In genomic region chr2:118716677-118717076, GRCm38 (mm10) we compare ENCODE assay signal across 20 mouse cellular contexts. TPM values are rescaled to one million over a fixed set of nuclear protein-coding genes. Genes with fewer than 3 reads are reported as not detected.
DNase-seq lines count a peak whose midpoint lies in the region; ATAC-seq and TF ChIP-seq lines count a peak whose summit lies in the region.
"Had no signal": no experiment of that assay in that cellular context is flagged by ENCODE, and none has a peak within 500 bp of the region (broad histone marks: within the 10 kb centered on the region; RNA-seq: fewer than 3 reads in every experiment).

No protein-coding gene starts in this region.

- H3K9ac ChIP-seq in heart, embryonic 15.5 days: 0 out of 2 replicates have a peak overlapping the region, but pooled peaks have one; percentile 20
- no peak overlapping the region for H3K9ac ChIP-seq in hindbrain, embryonic 16.5 days (ENCODE audit: low read depth, low read length)
- H3K9ac ChIP-seq: forebrain, postnatal 0 days; limb, embryonic 12.5 days; liver, embryonic 14.5 days; neural tube, embryonic 13.5 days had no signal

- peak overlapping the region; percentile 6; the same call in 1 of the 2 replicates for H3K4me2 ChIP-seq in heart, embryonic 15.5 days
- no peak overlapping the region for H3K4me2 ChIP-seq in hindbrain, embryonic 16.5 days (ENCODE audit: low read length)
- H3K4me2 ChIP-seq: limb, embryonic 12.5 days; neural tube, embryonic 13.5 days had no signal

- intact Hi-C loops in left cerebral cortex, adult 2 months (cut with DNase I): no loop called here

- peak; percentile 28 to 39 for DNase-seq in cerebellum, postnatal 25 days
- DNase-seq in cerebellum, adult 11-12 months: no peak
- peak; percentile 11 for DNase-seq in urinary bladder, adult 2 months (ENCODE audit: low spot score)
- DNase-seq in urinary bladder, postnatal 4 days (ENCODE audit: low spot score in 2 of 2): no peak
- no peak for DNase-seq in left cerebral cortex, adult 2 months (ENCODE audit: extremely low spot score in 1 of 2, low spot score in 2 of 2)
- DNase-seq: B cell, adult 2 months; cerebellum, adult 9-11 months; forebrain, postnatal 0 days; kidney, adult 9 months; lung, postnatal 10 days; thymus, postnatal 4 days had no signal

- H3K27me3 ChIP-seq in heart, embryonic 15.5 days: peaks cover 13% of the 10 kb centered on the region
- peaks cover 10% of the 10 kb centered on the region for H3K27me3 ChIP-seq in hindbrain, embryonic 16.5 days (replicated peaks; ENCODE audit: control insufficient read depth, insufficient read depth, low read length)

- H3K36me3 ChIP-seq in heart, embryonic 15.5 days: no peaks in the 10 kb centered on the region
- no peaks in the 10 kb centered on the region for H3K36me3 ChIP-seq in hindbrain, embryonic 16.5 days (ENCODE audit: control insufficient read depth, insufficient read depth, low read length)
- H3K36me3 ChIP-seq: limb, embryonic 12.5 days; neural tube, embryonic 13.5 days had no signal

- H3K9me3 ChIP-seq in heart, embryonic 15.5 days (replicated peaks): no peaks in the 10 kb centered on the region
- no peaks in the 10 kb centered on the region for H3K9me3 ChIP-seq in hindbrain, embryonic 16.5 days (ENCODE audit: control insufficient read depth, low read length)
- H3K9me3 ChIP-seq: limb, embryonic 12.5 days; neural tube, embryonic 13.5 days had no signal

- peaks cover 39% of the 10 kb centered on the region for H3K4me1 ChIP-seq in heart, embryonic 15.5 days (replicated peaks)
- peaks cover 4% of the 10 kb centered on the region for H3K4me1 ChIP-seq in hindbrain, embryonic 16.5 days (ENCODE audit: control insufficient read depth, insufficient read depth, low read depth, low read length)

- 31% methylated on average over 5 of the region's 5 CpGs for WGBS in heart, embryonic 15.5 days
- whole genome bisulfite sequencing in hindbrain, embryonic 16.5 days: 87% methylated on average over 5 of the region's 5 CpGs

- H3K27ac ChIP-seq in heart, embryonic 15.5 days: peak overlapping the region; percentile 96
- H3K27ac ChIP-seq in left cerebral cortex, adult 2 months: no peak overlapping the region
- H3K27ac ChIP-seq in hindbrain, embryonic 16.5 days (ENCODE audit: low read depth, low read length): no peak overlapping the region
- H3K27ac ChIP-seq: limb, embryonic 12.5 days; liver, embryonic 14.5 days; neural tube, embryonic 13.5 days had no signal

- ATAC-seq in heart, embryonic 15.5 days (replicated peaks; ENCODE audit: insufficient number of reproducible peaks, insufficient read depth, low FRiP score, low read depth): peak; percentile 93
- ATAC-seq in erythroid progenitor cell, adult 5-6 weeks (replicated peaks; ENCODE audit: low FRiP score, poor library complexity, severe bottlenecking): no peak
- no peak for ATAC-seq in hindbrain, embryonic 16.5 days
- ATAC-seq: forebrain, postnatal 0 days had no signal

- no peak for TF ChIP-seq CTCF in left cerebral cortex, adult 2 months (IDR thresholded peaks at IDR 0.05)

- H3K4me3 ChIP-seq in heart, embryonic 15.5 days: no peak overlapping the region
- H3K4me3 ChIP-seq in left cerebral cortex, adult 2 months: no peak overlapping the region
- no peak overlapping the region for H3K4me3 ChIP-seq in hindbrain, embryonic 16.5 days (ENCODE audit: low read length)
- H3K4me3 ChIP-seq: erythroblast, embryonic 14.5 days; limb, embryonic 12.5 days; neural tube, embryonic 13.5 days had no signal

RNA-seq across cellular contexts. Expression of gene Plcb2, which starts 11.6 kb away (rescaled TPM):
- 2.6 and 3.0 TPM in 2 replicates for polyA plus RNA-seq in urinary bladder, adult 2 months (2012; rRNA removed)
- 3.2 and 3.8 TPM in 2 replicates for polyA plus RNA-seq in heart, embryonic 15.5 days (2015; fragmentation: Nextera tagmentation; extraction: Ambion mirVana)
- total RNA-seq in erythroid progenitor cell, adult 5-6 weeks (2015; ENCODE audit: low replicate concordance): 14.3 and 18.4 TPM in 2 replicates
- total RNA-seq in erythroid progenitor cell, adult 5-6 weeks (2017; ENCODE audit: low replicate concordance): 9.8 and 12.3 TPM in 2 replicates
- 1 to 10 TPM; 2.3 to 3.2 TPM for total RNA-seq in left cerebral cortex, adult 2 months (2021)
- polyA plus RNA-seq in hindbrain, embryonic 16.5 days (2015; fragmentation: Nextera tagmentation; extraction: Ambion mirVana): 0.88 and 1.1 TPM in 2 replicates

RNA-seq across cellular contexts. Expression of gene Ankrd63, which starts 12.9 kb away (rescaled TPM):
- 0.69 and 0.93 TPM in 2 replicates for polyA plus RNA-seq in urinary bladder, adult 2 months (2012; rRNA removed)
- polyA plus RNA-seq in heart, embryonic 15.5 days (2015; fragmentation: Nextera tagmentation; extraction: Ambion mirVana): 2.7 and 3.6 TPM in 2 replicates
- total RNA-seq in erythroid progenitor cell, adult 5-6 weeks (2015; ENCODE audit: low replicate concordance): not detected in 2 replicates
- total RNA-seq in erythroid progenitor cell, adult 5-6 weeks (2017; ENCODE audit: low replicate concordance): not detected in 2 replicates
- 10 to 100 TPM; 22.3 to 28.5 TPM for total RNA-seq in left cerebral cortex, adult 2 months (2021)
- polyA plus RNA-seq in hindbrain, embryonic 16.5 days (2015; fragmentation: Nextera tagmentation; extraction: Ambion mirVana): 0.03 TPM in 1 of 2 replicates, not detected in the other
- total RNA-seq: monocyte, adult 5-6 weeks had no signal
- polyA plus RNA-seq: erythroblast, embryonic 14.5 days; limb, embryonic 12.5 days; neural tube, embryonic 13.5 days had no signal

RNA-seq across cellular contexts. Expression of gene Inafm2, which starts 28.9 kb away (rescaled TPM):
- 35.9 and 38.5 TPM in 2 replicates for polyA plus RNA-seq in urinary bladder, adult 2 months (2012; rRNA removed)
- polyA plus RNA-seq in heart, embryonic 15.5 days (2015; fragmentation: Nextera tagmentation; extraction: Ambion mirVana): 42.1 and 44.7 TPM in 2 replicates
- total RNA-seq in erythroid progenitor cell, adult 5-6 weeks (2015; ENCODE audit: low replicate concordance): 5.0 and 8.4 TPM in 2 replicates
- 1.3 and 3.6 TPM in 2 replicates for total RNA-seq in erythroid progenitor cell, adult 5-6 weeks (2017; ENCODE audit: low replicate concordance)
- total RNA-seq in left cerebral cortex, adult 2 months (2021): 10 to 100 TPM; 42.7 to 47.9 TPM
- polyA plus RNA-seq in hindbrain, embryonic 16.5 days (2015; fragmentation: Nextera tagmentation; extraction: Ambion mirVana): 20.2 and 20.4 TPM in 2 replicates

RNA-seq across cellular contexts. Expression of gene Ccdc9b, which starts 45.8 kb away (rescaled TPM):
- polyA plus RNA-seq in urinary bladder, adult 2 months (2012; rRNA removed): 19.3 and 23.1 TPM in 2 replicates
- 2.4 and 3.0 TPM in 2 replicates for polyA plus RNA-seq in heart, embryonic 15.5 days (2015; fragmentation: Nextera tagmentation; extraction: Ambion mirVana)
- total RNA-seq in erythroid progenitor cell, adult 5-6 weeks (2015; ENCODE audit: low replicate concordance): 2.1 TPM in 1 of 2 replicates, not detected in the other
- 0.30 and 0.51 TPM in 2 replicates for total RNA-seq in erythroid progenitor cell, adult 5-6 weeks (2017; ENCODE audit: low replicate concordance)
- total RNA-seq in left cerebral cortex, adult 2 months (2021): 1 to 10 TPM; 4.0 to 4.7 TPM
- polyA plus RNA-seq in hindbrain, embryonic 16.5 days (2015; fragmentation: Nextera tagmentation; extraction: Ambion mirVana): 1.0 and 1.3 TPM in 2 replicates
- polyA plus RNA-seq: erythroblast, embryonic 14.5 days had no signal

RNA-seq across cellular contexts. Expression of gene Pak6, which starts 53.6 kb away (rescaled TPM):
- 12.3 and 12.7 TPM in 2 replicates for polyA plus RNA-seq in urinary bladder, adult 2 months (2012; rRNA removed)
- polyA plus RNA-seq in heart, embryonic 15.5 days (2015; fragmentation: Nextera tagmentation; extraction: Ambion mirVana): 10.1 and 11.0 TPM in 2 replicates
- not detected in 2 replicates for total RNA-seq in erythroid progenitor cell, adult 5-6 weeks (2015; ENCODE audit: low replicate concordance)
- 0.15 and 0.39 TPM in 2 replicates for total RNA-seq in erythroid progenitor cell, adult 5-6 weeks (2017; ENCODE audit: low replicate concordance)
- 100 to 1,000 TPM in 1 of 2 experiments, 10 to 100 TPM in 1; 96.4 to 102 TPM for total RNA-seq in left cerebral cortex, adult 2 months (2021)
- 45.0 and 53.9 TPM in 2 replicates for polyA plus RNA-seq in hindbrain, embryonic 16.5 days (2015; fragmentation: Nextera tagmentation; extraction: Ambion mirVana)
- total RNA-seq: hematopoietic stem cell, adult 5-6 weeks; monocyte, adult 5-6 weeks had no signal

Comparison
In these comparisons a context has a peak if more than half of its experiments do, and no peak if none do; other contexts are left out.
1. DNase-seq: peak in cerebellum, postnatal 25 days (2 of 2) and urinary bladder, adult 2 months (single experiment); none in cerebellum, adult 11-12 months (single experiment), urinary bladder, postnatal 4 days (0 of 2) and left cerebral cortex, adult 2 months (0 of 2).